Mouse (Mus musculus): Measurements from ENCODE around the gene Mmachc.

- TF ChIP-seq CTCF (IDR thresholded peaks at IDR 0.05; ENCODE audit: low read depth, low read length) (no peak), POLR2A (IDR thresholded peaks at IDR 0.05; ENCODE audit: insufficient read depth, low read length) (no peak), EP300 (IDR thresholded peaks at IDR 0.05; ENCODE audit: insufficient read depth, low read depth, low read length) (no peak)
These were observed 41.5 kb upstream of the Mmachc start for GRCm38 (mm10) chr4:116749750-116750149.

Measured in ES-Bruce4 (cell line).